Mouse (Mus musculus) intestine, embryonic 14.5 days (tissue): ENCODE results near the gene Polr2l. TPM values are rescaled to one million over a fixed set of nuclear protein-coding genes. Genes with fewer than 3 reads are reported as not detected.

Source experiments
- ATAC-seq: fragments of 200-750 bp; cut with Nextera tagmentation; replicated peaks from 2 replicates; pipeline ENCODE4 v1.8.0; 2017; ENCODE audit warnings: low read depth, moderate number of reproducible peaks, moderate TSS enrichment, moderate library complexity; ENCODE audit not compliant: low FRiP score, low TSS enrichment
- DNase-seq: peaks from one replicate; pipeline ENCODE4 v3.0.0-alpha.2; 2018; ENCODE audit warnings: low spot score
- H3K27ac ChIP-seq: fragments of 300-500 bp; sonication (generic); 2 replicates; pipeline ENCODE4 v1.5.1; 2014; ENCODE audit warnings: low read depth, mild to moderate bottlenecking, control low read depth
- H3K27me3 ChIP-seq: fragments of 300-500 bp; sonication (generic); replicated peaks from 2 replicates; pipeline ENCODE4 v1.6.1; 2014; ENCODE audit warnings: low read length, control low read depth; ENCODE audit not compliant: control insufficient read depth, insufficient read depth
- H3K36me3 ChIP-seq: fragments of 300-500 bp; sonication (generic); 2 replicates; pipeline ENCODE4 v1.6.1; 2014; ENCODE audit warnings: low read length, control low read depth; ENCODE audit not compliant: control insufficient read depth, insufficient read depth
- H3K4me1 ChIP-seq: fragments of 300-500 bp; sonication (generic); replicated peaks from 2 replicates; pipeline ENCODE4 v1.6.1; 2014; ENCODE audit warnings: low read length, control low read depth, mixed read lengths; ENCODE audit not compliant: control insufficient read depth, insufficient read depth
- H3K4me2 ChIP-seq: fragments of 300-500 bp; sonication (generic); 2 replicates; pipeline ENCODE4 v1.6.1; 2014; ENCODE audit warnings: low read length
- H3K4me3 ChIP-seq: fragments of 300-500 bp; sonication (generic); 2 replicates; pipeline ENCODE4 v1.5.1; 2014; ENCODE audit warnings: low read depth, low read length, control low read depth, mixed read lengths
- H3K9ac ChIP-seq: fragments of 300-500 bp; sonication (generic); 2 replicates; pipeline ENCODE4 v1.6.1; 2014; ENCODE audit warnings: mild to moderate bottlenecking, low read length
- H3K9me3 ChIP-seq: fragments of 300-500 bp; sonication (generic); 2 replicates; pipeline ENCODE4 v1.6.1; 2016; ENCODE audit warnings: low read length, control low read depth; ENCODE audit not compliant: control insufficient read depth
- WGBS: fragments of 180-500 bp; shearing (Covaris S2); extraction: QIAGEN DNeasy Blood & Tissue Kit; methylation state at CpG from one replicate; pipeline ENCODE4 v1.1.7; 2014; 5-methylcytosine and 5-hydroxymethylcytosine counted together
- polyA plus RNA-seq: library from polyadenylated mRNA; unstranded; fragments of >200 nt; fragmentation: Nextera tagmentation; extraction: Ambion mirVana; gene quantifications from 2 replicates; pipeline ENCODE4 v1.2.1, GENCODE M21; 2014

Gene Polr2l
- polyA plus RNA-seq, 1 experiment from 2014 or later, result 73.4 TPM

DNA sequence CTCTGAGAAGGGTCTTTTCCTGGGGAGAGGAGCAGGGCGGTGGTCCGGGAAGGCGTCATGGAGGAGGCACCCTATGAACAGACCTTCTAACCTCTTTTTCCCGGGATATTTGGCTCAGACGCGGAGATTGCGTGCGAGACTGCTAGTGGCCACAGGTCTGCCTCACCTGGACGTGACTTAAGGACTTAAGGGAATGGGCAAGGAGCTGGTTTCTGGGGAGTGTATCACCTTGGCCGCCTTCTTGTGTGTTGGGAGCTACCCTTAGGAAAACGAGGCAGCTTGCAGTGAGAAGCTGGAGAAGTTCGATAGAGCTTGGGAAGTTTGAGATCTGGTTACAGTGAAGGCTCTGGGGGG is 850 bp upstream of the Polr2l start:
- Histone ChIP-seq H3K9me3 (no peaks in the 10 kb centered on the region), H3K4me2 (peak overlapping the region; percentile 97), H3K4me1 (peaks cover 34% of the 10 kb centered on the region), H3K36me3 (peaks cover 19% of the 10 kb centered on the region), H3K27me3 (no peaks in the 10 kb centered on the region), H3K4me3 (peak overlapping the region; percentile 88), H3K27ac (peak overlapping the region; percentile 95), H3K9ac (peak overlapping the region; percentile 86)
- WGBS, result 0% methylated on average over 12 of the region's 12 CpGs
- ATAC-seq (no peak), DNase-seq (no peak)

- ATAC-seq (no peak), DNase-seq (no peak)
- Histone ChIP-seq H3K4me2 (peak overlapping the region; percentile 97), H3K36me3 (peaks cover 32% of the 10 kb centered on the region), H3K4me3 (peak overlapping the region; percentile 88), H3K9me3 (no peaks in the 10 kb centered on the region), H3K27me3 (no peaks in the 10 kb centered on the region), H3K4me1 (peaks cover 37% of the 10 kb centered on the region), H3K9ac (peak overlapping the region; percentile 86), H3K27ac (no peak overlapping the region)
- WGBS, result 6% methylated on average over 5 of the region's 5 CpGs
These were observed 772 bp downstream of the Polr2l start for GRCm38 (mm10) chr7:141474160-141474559.

- Histone ChIP-seq H3K9me3 (no peaks in the 10 kb centered on the region), H3K27ac (no peak overlapping the region), H3K9ac (no peak overlapping the region), H3K36me3 (peaks cover 32% of the 10 kb centered on the region), H3K27me3 (no peaks in the 10 kb centered on the region), H3K4me3 (no peak overlapping the region), H3K4me2 (no peak overlapping the region), H3K4me1 (peaks cover 42% of the 10 kb centered on the region)
- WGBS, result 78% methylated on average over 6 of the region's 6 CpGs
- no peak for DNase-seq
- ATAC-seq, result no peak
These were observed 2.2 kb downstream of the Polr2l start for GRCm38 (mm10) chr7:141472763-141473162.

- WGBS, result 72% methylated on average over 6 of the region's 6 CpGs
- DNase-seq, result no peak
- H3K4me3 ChIP-seq, result no peak overlapping the region
- H3K27ac ChIP-seq, result no peak overlapping the region
- peaks cover 38% of the 10 kb centered on the region for H3K4me1 ChIP-seq
- no peak overlapping the region for H3K9ac ChIP-seq
- no peaks in the 10 kb centered on the region for H3K9me3 ChIP-seq
- H3K36me3 ChIP-seq, result peaks cover 32% of the 10 kb centered on the region
- H3K4me2 ChIP-seq, result no peak overlapping the region
- ATAC-seq, result no peak
- H3K27me3 ChIP-seq, result no peaks in the 10 kb centered on the region
These were observed 2.7 kb downstream of the Polr2l start for GRCm38 (mm10) chr7:141472226-141472625.

DNA sequence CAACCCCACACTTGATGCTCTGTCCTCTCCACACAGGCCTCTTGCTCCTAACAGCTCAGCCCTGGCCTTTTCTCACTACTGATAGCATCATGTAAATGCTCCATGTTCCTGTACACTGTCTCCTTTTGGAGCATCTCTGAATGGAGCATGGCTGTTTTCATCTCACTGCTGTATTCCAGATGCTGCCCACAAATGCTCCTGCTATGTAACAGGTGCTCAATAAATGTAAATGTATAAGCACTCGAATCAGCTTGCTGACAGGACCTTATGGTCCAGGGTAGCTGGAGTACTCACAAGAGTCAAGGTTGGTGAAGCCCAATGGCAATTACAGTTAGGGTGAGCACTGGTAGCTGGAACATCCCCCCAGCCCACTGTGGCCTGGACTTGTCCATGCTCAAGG is 3.7 kb downstream of the Polr2l start:
- H3K4me3 ChIP-seq, result no peak overlapping the region
- H3K4me1 ChIP-seq, result peaks cover 39% of the 10 kb centered on the region
- WGBS, result 90% methylated on average over 1 of the region's 1 CpGs
- no peak overlapping the region for H3K9ac ChIP-seq
- H3K27ac ChIP-seq, result no peak overlapping the region
- H3K9me3 ChIP-seq, result no peaks in the 10 kb centered on the region
- H3K36me3 ChIP-seq, result peaks cover 32% of the 10 kb centered on the region
- ATAC-seq (no peak), DNase-seq (no peak)
- H3K27me3 ChIP-seq, result no peaks in the 10 kb centered on the region
- no peak overlapping the region for H3K4me2 ChIP-seq

DNA sequence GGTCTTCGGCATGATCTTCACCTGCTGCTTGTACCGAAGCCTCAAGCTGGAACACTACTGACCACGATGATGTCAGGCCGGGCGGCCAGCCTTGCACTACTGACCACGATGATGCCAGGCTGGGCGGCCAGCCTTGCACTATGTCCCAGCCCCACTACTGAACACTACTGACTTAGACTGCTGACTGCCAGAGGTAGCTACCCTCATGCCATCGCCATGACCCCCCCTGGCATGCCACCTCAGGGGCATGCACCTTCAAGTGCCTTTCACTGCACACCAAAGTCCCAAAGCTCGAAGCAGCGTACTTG is 4.3 kb downstream of the Polr2l start:
- no peak overlapping the region for H3K27ac ChIP-seq
- 90% methylated on average over 10 of the region's 10 CpGs for WGBS

GRCm38 (mm10) chr7:141469901-141470636 is 4.9 kb downstream of the Polr2l start:
- no peak overlapping the region for H3K27ac ChIP-seq

More for the DNA sequence above, 4.3 kb downstream of the Polr2l start:
- Histone ChIP-seq H3K4me2 (no peak overlapping the region), H3K27me3 (peaks cover 5% of the 10 kb centered on the region), H3K9ac (no peak overlapping the region), H3K4me3 (no peak overlapping the region), H3K36me3 (peaks cover 32% of the 10 kb centered on the region), H3K9me3 (no peaks in the 10 kb centered on the region), H3K4me1 (peaks cover 33% of the 10 kb centered on the region)
- DNase-seq, result no peak
- ATAC-seq, result no peak

DNA sequence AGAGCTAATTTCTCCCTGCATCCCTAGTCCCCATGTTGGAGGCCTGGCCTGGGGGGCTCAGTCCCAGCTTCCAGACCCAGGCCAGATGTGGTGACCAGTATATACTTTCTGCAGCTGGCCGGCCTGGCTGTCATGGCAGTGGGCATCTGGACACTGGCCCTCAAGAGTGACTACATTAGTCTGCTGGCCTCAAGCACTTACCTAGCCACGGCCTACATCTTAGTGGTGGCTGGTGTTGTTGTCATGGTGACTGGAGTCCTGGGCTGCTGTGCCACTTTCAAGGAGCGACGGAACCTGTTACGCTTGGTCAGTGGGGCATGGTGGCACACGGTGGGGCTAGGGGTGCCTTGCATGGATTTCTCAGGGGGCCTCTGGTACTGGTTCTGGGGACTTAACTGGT is 5.6 kb downstream of the Polr2l start:
- peaks cover 14% of the 10 kb centered on the region for H3K27me3 ChIP-seq
- DNase-seq (no peak), ATAC-seq (no peak)
- H3K4me1 ChIP-seq, result peaks cover 41% of the 10 kb centered on the region
- peaks cover 32% of the 10 kb centered on the region for H3K36me3 ChIP-seq
- H3K4me3 ChIP-seq, result no peak overlapping the region
- H3K9me3 ChIP-seq, result no peaks in the 10 kb centered on the region
- 87% methylated on average over 6 of the region's 6 CpGs for WGBS
- peak overlapping the region; percentile 91 for H3K4me2 ChIP-seq
- peak overlapping the region; percentile 80 for H3K27ac ChIP-seq
- H3K9ac ChIP-seq, result peak overlapping the region; percentile 29

More at GRCm38 (mm10) chr7:141469901-141470636, 4.9 kb downstream of the Polr2l start:
- H3K4me3 ChIP-seq, result no peak overlapping the region
- 88% methylated on average over 18 of the region's 18 CpGs for whole genome bisulfite sequencing
- no peaks in the 10 kb centered on the region for H3K9me3 ChIP-seq
- no peak for DNase-seq
- H3K9ac ChIP-seq, result no peak overlapping the region
- H3K36me3 ChIP-seq, result peaks cover 32% of the 10 kb centered on the region
- ATAC-seq, result no peak
- no peak overlapping the region for H3K4me2 ChIP-seq
- peaks cover 35% of the 10 kb centered on the region for H3K4me1 ChIP-seq
- peaks cover 9% of the 10 kb centered on the region for H3K27me3 ChIP-seq

DNA sequence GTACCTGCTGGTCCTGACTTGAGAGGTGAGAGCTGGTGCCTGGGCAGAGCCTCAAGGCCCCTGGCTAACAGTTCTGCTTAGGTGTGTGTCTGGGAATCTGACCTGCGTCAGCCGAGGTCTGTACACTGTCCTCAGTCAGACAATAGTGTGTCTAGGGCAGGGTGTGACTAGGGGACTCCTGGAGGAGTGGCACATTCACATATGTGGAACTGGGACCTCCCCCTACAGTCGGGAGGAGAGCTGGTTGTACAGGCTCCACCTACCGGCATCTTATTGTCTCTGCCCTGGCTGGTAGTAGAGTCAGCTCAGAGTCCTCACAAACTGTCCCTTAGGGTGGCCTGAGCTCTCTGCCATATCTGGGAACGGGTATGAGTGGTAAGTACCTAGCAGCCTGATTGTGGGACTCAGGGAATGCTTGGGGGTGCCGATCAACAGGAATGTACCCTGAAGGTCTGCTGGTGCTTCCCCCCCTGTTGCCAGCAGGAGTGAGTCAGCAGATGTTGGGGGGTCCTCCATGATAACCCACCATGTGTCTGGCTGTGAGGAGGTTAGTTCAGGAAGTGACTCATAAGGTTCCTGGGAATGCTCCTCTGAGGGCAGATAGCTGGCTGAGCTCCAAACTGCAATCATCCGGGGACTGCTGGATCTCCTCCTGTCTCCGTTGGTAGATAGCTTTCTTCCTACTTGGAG is 6.3 kb downstream of the Polr2l start:
- Histone ChIP-seq H3K27me3 (peaks cover 21% of the 10 kb centered on the region), H3K4me1 (peaks cover 34% of the 10 kb centered on the region)
- 10% methylated on average over 8 of the region's 8 CpGs for WGBS

More for the DNA sequence above, 6.3 kb downstream of the Polr2l start:
- H3K27ac ChIP-seq, result peak overlapping the region; percentile 80
- H3K9me3 ChIP-seq, result no peaks in the 10 kb centered on the region
- peak overlapping the region; percentile 75 for H3K4me3 ChIP-seq
- peaks cover 32% of the 10 kb centered on the region for H3K36me3 ChIP-seq
- peak; percentile 68 for ATAC-seq
- H3K4me2 ChIP-seq, result peak overlapping the region; percentile 91
- peak overlapping the region; percentile 80 for H3K9ac ChIP-seq
- DNase-seq, result peak; percentile 74
